Mouse (Mus musculus) kidney, postnatal 4 days (tissue): ENCODE data around the gene Il6ra.

Source experiments
- DNase-seq, 2 experiments: peaks; one replicate each; pipeline ENCODE4 v3.0.0; 2021; ENCODE audit warnings: mixed read lengths in 2 of 2

Il6ra gene

DNA sequence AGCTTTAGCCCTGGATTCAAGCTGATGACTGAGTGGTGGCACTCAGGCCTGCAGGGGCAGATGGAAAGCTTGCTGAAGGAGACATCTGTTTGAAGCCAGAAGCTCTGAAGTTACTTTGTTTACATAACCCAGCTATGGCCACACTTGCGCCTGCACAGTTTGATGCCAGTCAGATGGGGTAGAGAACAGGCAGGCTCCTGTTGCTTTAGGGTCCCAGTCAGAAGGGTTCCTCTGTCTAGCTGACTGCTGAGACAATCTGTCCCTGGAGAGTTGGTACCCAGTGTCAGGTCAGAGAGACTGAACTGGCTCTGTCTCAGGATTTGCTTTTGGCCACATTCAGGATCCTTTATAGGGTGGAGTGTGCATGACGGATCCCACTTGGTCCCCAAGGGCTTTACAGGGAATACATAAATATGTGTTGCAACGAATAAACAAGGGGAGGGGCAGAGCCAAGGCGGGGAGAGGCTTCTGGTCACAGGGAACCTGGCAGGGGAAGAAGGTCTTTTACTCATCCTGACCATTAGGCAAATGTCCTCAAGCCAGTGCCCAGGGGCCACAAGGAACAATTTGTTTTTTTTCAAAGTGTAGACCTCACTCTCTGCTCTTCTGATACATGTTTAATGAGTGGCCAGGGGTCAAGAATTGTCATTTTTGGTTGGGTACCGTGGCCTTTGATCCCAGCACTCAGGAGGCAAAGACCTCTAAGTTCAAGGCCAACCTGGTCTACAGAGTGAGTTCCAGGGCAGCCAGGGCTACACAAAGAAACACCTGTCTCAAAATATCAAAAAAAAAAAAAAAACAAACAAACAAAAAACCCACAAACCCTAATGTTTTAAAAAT, 3.1 kb downstream of the Il6ra start:
- DNase-seq = no peak

DNA sequence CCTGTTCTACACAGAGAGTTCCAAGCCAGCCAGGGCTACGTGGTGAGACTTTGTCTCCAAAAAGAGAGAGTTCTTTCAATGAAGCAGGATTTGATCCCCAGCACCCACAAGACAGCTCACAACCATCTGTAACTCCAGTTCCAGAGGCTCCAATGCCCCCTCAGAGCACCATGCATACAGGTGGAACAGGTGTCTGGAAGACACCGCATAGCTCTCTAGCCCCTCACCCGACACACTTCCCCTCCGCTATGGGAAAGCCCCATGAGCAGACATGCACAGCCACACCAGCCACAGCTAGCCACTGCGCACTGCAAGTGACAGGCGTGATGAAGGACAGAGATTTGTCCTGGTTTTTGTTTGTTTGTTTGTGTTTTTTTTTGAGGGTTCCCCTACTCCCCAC, 4.2 kb downstream of the Il6ra start:
- DNase-seq = no peak

DNA sequence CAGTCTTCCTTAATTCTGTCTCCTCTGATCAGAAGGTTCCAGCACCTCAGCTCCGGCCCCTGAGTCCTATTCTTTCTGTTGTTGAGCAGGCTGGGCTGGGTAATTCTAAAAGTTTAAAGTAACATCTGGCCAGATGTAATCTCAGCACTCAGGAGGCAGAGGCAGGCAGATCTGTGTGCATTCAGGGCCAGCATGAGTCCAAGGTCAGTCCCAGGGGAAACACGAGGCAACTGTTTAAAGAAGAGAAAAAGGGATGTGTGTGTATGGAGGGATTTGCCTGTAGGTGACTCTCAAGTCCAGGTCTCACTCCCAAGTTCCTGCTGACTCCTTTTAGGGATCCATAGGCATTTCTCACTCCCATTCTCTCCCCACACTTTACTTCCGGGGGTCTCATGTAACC, 5.2 kb downstream of the Il6ra start:
- DNase-seq = no peak

DNA sequence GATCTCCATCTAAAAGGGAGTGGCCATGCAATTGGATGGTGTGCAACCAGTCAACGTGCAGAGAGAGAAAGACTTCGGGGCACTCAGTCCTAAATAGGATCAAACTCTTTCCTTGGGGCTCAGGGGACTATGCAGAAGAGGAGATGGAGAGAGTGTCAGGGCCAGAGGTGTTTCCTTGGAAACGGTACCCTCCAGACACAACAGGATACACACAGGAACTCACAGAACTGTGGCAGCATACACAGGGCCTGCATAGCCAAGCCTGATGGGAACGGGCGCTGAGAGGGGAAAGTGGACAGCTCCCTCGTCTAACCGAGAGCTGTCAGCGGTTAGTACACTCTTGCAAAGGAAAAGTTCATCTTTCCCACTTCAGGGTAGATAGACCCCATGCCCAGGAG, 13.5 kb downstream of the Il6ra start:
- no peak for DNase-seq

DNA sequence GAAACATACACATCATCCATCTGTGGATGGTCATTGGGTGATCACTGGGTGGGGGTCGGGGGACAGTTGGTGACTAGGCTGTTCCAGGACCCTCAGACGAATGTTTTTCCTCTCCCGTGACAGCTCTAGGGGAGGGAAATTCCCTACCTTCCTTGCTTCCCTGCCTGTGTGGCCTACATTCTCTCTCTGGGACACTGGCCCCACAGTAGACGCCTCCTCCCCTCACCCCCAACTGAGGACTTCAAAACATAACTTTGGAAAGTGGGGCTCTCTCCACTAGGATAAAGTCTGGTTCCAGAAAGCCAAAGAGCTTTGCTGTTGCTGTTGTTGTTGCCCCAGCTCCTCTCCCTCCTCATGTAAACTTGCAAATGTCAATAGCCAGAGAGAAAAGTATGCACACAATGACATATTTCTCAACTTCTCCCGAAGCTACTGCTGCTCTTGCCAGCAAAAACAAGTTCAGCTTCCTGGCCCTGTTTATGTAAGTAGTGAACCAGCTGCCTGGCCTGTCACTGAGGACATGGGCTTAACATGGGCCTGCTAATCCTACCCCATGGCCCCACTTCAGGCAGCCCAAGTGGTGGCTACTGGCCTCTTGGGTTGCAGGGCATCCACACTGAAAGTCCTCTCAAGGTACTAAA, 14.0 kb downstream of the Il6ra start:
- peak; percentile 42 to 55 for DNase-seq

DNA sequence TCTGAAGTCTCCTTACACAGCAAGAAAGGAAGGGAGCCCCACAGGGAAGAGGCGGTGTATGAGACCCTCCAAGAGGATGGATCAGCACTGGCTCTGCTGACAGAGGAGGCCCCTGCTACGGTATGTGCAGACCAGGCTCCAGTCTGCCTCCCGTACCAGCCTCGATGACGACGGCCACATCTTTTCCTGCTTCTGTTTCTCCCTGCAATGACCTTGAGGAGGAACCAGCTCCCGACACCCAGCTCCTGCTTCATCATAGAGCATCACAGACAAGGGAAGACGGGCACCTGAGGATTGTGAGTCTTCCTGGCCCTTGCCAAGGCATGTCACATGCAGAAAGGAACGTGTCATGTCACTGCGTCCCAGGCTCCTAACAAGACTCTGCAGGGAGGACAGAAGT, 15.0 kb downstream of the Il6ra start:
- no peak for DNase-seq

DNA sequence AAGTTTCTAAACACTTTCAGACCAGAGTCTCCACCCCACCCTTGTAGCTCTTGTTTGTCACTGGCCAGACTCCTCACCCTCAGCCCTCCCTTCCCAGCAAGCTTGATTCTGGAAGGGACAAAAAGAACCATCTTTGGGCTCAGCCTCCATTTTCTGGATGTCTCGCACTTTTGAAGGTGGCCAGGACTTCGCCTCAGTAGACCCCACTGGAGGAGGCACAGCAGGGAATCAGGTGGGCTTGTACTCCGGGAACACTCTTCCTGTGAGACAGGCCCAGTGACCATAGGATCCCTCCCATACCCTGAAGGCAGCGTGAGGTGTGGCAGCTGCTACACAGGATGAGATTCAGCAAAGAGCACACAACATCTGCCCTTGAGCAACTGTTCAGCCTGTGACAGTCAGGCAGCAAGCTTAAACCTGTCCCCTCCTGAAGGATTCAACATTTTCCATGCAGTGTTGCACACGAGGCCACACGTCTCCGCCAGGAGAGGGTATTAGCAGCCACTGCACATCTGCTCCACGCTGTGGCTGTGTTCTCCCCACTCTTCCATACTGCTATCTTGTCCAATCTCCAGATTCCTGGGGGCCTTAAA, 15.7 kb downstream of the Il6ra start:
- no peak for DNase-seq

DNA sequence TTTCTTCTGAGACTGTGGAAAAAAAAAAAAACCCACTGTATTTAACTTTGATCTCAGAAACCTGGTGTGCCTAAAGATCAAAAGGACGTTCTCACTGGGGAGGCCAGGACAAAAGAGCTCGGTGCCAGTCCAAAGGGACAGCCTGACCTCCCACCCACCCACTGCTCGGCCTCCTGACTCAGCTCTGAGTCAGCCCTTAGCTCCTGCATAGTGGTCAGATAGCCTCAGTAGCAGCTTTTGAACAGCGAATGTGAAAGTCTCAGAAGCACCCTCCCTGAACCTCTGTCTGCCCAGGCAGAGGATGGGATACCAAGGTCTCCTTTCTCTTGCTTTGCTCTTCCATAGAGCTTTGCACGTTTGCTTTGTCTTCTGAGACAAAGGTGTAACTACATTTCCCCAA, 16.4 kb downstream of the Il6ra start:
- DNase-seq = no peak

DNA sequence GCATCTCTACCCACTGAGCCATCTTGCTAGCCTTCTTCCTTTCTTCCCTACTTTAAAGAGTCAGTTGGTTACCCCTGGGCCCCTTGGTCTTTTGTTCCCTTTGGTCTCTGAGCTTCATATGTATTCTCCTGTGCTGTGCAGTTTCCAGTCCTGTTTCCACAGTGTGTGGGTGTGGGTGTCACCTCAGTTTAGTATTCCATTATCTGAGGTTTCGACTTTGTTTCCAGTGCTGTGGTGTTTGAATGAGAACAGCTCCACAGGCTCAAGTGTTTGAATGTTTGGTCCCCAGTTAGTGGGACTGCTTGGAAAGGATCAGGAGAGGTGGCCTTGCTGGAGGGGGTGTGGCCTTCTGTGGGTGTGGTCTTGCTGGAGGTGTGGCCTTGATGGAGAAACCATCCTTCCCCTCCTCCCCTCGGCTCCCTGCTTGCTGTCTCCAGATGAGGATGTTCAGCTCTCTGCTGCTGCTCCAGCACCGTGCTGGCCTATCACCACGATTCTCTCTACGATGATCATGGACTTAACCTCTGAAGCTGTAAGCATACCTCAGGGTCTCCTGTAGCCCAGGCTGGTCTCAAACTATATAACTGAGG, 20.4 kb downstream of the Il6ra start:
- no peak for DNase-seq

DNA sequence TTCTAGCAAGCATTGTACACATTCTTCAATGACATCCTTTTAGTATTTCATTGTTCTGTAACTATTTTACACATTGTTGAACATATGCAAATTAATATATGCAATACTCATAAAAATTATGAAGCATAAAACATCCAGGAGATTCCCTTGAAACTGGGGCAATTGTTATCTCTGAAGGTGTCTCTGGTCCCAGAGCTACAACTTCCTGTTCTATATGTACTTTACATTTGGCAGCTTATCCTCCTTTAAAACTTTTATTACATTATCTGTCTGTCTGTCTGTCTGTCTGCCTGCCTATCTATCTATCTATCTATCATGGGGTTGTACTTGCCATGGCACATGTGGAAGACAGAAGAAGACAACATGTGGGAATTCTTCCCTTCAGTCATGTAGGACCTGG, 21.3 kb downstream of the Il6ra start:
- no peak for DNase-seq

DNA sequence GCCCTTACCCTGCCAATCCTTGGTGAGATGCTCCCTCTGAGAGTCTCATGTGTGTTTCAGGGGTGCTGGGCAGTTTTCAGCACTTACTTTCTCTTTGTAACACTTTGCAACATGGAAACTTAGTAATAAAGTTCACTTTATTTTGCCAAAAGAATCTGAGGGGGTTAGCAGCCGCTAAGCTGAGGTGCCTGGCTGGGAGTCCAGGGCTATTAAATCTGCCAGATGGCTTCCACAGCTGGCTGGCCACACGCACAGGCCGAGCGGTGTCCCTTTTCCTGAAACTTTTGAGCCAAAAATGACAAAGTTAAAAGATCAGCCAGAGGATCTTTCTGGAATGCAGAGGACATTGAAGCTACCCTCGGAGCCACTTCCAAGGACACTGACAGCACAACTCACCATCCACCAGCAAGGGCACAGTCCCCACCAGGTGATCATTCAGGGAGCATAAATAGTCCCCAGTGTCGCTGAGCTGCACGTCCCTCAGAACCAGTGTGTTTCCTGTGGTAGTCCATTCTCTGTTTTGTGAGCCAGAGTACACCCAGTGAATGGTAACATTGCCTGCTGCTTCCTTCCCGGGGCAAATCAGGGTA, 23.1 kb downstream of the Il6ra start:
- DNase-seq = no peak

DNA sequence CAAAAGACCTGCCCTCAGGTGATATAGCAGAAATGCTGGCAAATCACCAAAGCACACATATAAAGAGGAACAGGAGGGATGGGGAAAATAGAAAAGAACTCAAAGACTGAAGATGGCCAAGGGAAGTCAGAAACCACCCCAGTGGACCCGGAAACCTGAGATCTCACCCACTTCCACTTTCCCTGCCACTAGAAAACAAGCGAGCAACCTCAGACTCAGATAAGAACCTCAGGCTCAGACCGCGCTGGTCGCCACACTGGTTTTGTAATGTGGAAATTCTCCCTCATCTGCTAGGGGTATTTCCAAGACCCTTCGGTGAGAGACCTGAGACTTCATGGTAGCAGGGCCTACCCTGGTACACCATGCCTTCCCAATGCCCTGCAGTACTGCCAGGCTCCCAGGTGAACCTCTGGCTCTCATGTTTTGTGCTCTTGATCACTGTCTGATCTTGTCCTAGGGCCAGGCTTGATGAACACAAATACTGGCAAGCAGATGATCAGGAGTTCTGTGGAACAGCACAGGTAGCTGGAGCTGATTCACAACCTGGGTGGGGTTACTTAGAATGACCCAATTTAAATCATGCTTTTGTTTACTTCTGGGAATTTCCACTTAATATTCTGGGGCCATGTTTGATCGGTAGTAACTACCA, 25.3 kb downstream of the Il6ra start:
- DNase-seq = no peak

DNA sequence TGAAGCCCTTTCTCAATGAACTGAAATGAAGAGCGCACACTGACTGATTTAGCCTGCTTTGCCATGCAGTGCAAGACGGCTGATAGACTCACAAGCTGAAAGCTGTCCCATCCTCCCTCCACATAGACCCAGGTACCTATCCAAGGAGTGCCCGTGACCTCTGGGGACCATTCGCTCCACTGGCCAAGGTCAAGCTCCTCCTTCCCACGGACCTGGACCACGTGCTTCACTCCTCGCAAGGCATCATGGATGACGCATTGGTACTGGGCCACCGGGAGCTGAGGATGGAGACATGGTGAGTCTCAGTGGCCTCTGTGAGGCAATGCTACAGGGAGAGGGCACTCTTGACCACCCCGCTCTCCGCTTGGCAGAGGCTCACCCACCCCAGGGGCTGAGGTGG, 27.2 kb downstream of the Il6ra start:
- DNase-seq = no peak

DNA sequence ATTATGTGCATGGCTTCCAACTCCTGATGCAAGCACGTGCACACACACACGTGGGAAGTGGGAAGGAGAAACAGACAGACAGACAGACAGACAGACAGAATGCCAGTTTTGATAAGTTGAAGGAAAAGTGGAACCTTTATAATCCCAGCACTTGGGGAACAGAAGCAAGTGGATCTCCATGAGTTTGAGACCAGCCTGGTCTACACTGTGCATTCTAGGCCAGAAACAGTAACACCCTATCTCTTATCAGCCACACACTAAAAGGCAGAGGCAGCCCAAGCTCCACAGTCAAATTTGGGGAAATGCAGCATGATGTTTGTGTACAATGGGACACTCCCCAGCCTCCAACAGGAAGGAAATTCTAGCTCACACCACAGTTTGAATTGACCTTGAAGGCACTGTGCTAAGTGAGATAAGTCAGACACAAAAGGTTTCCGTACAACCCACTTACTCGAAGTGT, 29.4 kb downstream of the Il6ra start:
- DNase-seq = no peak

DNA sequence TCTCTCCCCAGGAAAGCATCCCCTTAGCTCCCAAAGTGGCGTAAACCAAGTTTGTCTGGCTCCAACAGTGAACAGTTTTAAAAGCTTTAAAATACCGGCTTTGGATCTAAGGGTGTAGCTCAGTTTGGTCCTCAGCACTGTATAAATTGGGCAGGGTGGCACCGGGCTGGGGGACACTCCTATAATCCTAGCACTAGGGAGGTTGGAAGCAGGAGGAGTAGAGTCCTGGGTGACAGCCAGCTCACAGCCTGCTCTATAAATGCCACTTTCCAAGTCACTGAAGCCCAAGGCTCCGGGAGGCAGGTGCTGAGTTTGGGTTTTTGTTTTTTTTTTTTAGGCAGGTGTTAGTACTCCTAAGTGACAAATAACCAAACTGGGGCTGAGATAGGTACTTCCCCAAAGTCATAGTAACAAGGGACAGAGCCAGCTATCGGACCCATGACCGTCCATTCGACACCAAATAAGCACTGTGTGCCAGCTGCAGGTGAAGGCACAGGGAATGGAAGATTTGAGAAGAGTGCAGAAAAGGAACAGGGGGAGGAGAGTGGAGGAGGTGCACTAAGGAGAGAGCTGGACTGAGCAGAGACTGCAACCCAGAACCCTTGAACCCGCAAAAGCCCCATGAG, 30.3 kb downstream of the Il6ra start:
- DNase-seq = no peak

DNA sequence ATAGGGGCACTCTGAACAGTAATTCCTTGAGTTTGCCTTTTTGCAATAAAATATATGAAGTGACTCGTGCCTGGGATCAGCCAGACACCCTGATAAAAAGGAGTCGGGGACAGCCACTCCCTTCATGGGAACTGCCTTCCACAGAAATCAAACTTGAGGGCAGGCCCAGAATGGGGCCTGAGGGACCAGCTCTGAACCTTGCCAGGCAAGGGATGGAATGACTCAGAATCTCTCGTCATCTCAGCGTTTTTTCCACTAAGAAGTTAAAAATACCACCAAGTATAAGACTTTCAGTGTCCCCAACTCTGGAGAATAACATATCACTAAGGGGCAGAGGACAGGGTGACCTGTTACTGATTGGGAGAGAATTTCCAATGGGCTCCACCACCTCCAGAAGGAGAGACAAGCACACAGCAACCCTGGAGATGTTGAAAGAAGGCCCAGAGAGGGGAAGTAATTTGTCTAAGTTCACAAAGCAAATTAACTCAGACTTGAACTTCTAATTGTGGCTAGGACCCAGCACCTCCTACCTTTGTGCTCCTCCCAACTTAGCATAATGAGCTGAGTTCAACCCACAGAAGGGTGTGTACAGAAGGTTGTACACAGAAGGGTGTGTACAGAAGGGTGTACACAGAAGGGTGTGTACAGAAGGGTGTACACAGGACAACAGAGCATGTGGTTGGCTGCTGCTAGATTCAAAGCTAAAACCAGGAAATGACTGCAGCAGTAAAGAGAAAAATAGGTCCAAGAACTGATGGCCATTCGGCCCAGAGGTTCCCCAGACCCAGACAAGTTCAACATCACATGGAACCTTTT, 32.8 kb downstream of the Il6ra start:
- DNase-seq = no peak

DNA sequence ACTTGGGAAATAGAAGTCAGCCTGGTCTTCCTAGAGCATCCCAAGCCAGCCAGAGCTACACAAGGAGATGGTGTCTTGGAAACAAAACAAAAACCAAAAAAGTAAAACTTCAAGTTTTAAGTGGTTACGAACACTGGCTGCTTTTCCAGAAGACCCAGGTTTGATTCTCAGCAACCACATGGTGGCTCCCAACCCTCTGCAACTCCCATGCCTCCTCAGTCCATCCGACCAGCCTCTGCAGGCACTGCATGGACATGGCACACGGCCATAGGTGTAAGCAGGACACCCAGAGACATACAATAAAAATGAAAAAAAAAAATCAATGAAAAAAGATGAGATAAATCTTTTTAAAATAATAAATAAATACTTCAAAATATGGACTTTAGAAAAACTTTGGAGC, 33.7 kb downstream of the Il6ra start:
- DNase-seq = no peak

DNA sequence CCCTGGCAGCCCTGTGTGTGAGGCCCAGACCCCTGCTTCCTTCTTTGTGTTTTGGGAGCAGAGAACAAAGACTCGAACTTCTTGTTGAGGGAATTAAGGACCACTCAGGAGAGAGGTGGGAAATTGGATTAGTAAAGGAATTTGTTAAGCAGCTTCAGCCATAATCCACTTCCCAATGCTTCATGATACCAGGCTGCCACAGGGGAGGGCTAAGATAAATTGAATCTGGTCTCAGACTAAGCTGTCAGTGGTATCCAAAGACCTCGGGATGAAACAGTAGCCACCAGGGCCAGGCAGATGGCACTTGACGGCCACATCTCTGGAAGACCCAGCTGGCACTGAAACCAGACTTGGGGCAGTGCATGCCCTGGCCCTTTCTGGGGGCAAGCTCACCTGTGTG, 34.5 kb downstream of the Il6ra start:
- DNase-seq = no peak

DNA sequence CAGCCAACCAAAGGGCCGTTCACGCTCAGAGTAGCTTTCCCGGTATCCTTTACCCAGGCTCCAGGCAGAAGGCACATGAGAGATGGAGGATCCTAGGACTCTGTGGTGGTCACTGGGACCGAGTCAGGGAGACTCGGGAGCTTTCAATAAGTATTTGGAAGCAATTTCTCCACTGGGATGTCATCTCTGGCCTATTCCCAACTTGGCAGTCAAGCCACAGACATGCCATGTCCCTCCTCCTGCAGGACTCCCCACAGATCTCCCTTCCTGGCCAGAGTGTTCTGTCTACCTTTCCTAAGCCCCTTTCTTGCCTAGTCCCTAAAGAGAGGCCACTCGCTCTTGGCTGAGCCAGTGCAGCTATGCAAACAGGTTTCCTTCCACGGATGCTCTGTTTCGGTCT, 35.9 kb downstream of the Il6ra start:
- DNase-seq = no peak

DNA sequence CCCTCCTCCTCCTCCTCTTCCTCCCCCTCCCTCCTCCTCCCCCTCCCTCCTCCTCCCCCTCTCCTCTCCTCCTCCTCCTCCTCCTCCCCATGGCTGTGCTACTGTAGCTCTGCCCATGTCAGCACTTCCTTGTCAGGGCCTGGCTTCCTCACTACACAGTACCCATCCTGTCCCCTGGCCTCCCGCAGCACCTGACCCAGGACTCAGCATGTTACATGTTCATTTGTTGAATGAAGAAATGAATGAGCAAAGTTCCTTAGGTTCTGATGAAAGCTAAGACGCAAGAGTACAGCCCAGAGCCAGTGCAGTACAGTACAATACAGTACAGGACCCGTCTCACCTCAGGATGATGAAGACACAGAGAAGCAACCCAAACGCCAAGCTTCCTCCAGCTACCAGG, 36.5 kb downstream of the Il6ra start:
- DNase-seq = no peak

DNA sequence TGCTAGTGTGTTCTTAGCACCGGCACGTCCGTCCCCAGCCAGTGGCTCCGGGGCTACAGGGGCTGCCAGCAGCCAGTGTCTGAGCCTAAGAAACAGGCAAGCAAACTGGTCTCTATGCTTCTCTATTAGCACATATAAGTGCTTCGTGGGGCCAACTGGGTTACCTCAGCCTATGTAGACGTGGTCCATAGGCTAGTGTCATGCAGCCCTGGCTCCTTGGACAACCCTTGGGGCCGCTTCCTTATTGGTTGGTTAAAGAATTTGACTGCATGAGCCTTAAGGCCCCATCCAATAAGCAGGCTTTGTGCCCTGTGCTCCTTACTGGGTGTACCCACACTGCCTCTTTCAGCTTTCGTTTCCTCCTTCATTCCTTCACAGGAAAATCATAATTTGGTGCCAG, 37.2 kb downstream of the Il6ra start:
- no peak for DNase-seq

DNA sequence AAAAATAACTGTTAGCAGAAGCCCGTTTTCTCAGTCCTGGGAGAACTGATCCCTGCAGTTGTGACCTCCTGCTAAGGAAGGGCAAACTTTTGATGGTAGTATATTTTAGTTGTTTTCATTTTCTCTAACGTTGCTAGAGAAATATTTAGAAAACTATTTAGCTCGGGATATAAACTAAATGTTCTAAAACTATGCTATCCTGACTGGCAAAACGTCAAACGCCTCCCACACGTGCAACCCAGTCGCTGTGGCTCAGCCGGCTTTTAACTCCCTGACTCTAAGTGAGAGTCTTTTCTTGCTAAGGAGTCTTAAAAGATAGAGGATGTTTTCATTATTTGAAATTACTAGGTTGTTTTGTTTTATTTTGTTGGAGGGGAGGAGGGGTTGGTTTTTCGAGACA, 38.0 kb downstream of the Il6ra start:
- peak; percentile 52 to 65 for DNase-seq
